Mouse (Mus musculus) heart, postnatal 0 days (tissue): ENCODE data around the gene Crygd.

ENCODE experiments used
- CTCF ChIP-seq: IDR thresholded peaks from 2 replicates; pipeline ENCODE4 v1.5.1; 2016; ENCODE audit warnings: antibody characterized with exemption, control low read depth, low read depth
- EP300 ChIP-seq: IDR thresholded peaks from 2 replicates; pipeline ENCODE4 v1.6.1; 2016; ENCODE audit warnings: antibody characterized with exemption, low read depth

GRCm38 (mm10) chr1:65048781-65049180, 14.5 kb downstream of the Crygd start:
- TF ChIP-seq CTCF (no peak), EP300 (no peak)
